Comparison of ENCODE assay signal across 13 mouse cellular contexts in genomic region chr3:87748431-87748830, GRCm38 (mm10). TPM values are rescaled to one million over a fixed set of nuclear protein-coding genes. Genes with fewer than 3 reads are reported as not detected.
DNase-seq lines count a peak whose midpoint lies in the region; ATAC-seq and TF ChIP-seq lines count a peak whose summit lies in the region.
"Had no signal": no experiment of that assay in that cellular context is flagged by ENCODE, and none has a peak within 500 bp of the region (broad histone marks: within the 10 kb centered on the region; RNA-seq: fewer than 3 reads in every experiment).

Gene Lrrc71 (minus strand): TSS chr3:87748625.

- WGBS in hindbrain, postnatal 0 days: 40% methylated on average over 13 of the region's 13 CpGs
- 49% methylated on average over 13 of the region's 13 CpGs for WGBS in hindbrain, embryonic 16.5 days
- 33% methylated on average over 13 of the region's 13 CpGs for WGBS in intestine, postnatal 0 days
- WGBS in limb, embryonic 13.5 days: 49% methylated on average over 13 of the region's 13 CpGs

- H3K4me1 ChIP-seq in hindbrain, postnatal 0 days (ENCODE audit: insufficient read depth, low read length): no peaks in the 10 kb centered on the region
- peaks cover 2% of the 10 kb centered on the region for H3K4me1 ChIP-seq in hindbrain, embryonic 16.5 days (ENCODE audit: control insufficient read depth, insufficient read depth, low read depth, low read length)
- peaks cover 5% of the 10 kb centered on the region; the same call in 1 of the 2 replicates for H3K4me1 ChIP-seq in intestine, postnatal 0 days (replicated peaks; ENCODE audit: control insufficient read depth, insufficient read depth, low read length)
- peaks cover 19% of the 10 kb centered on the region for H3K4me1 ChIP-seq in limb, embryonic 13.5 days

- no peak within 1 kb of the TSS for H3K9ac ChIP-seq in hindbrain, postnatal 0 days (replicated peaks; ENCODE audit: low read length)
- H3K9ac ChIP-seq in hindbrain, embryonic 16.5 days (ENCODE audit: low read depth, low read length): no peak within 1 kb of the TSS
- H3K9ac ChIP-seq in intestine, postnatal 0 days (ENCODE audit: low read depth, low read length): no peak within 1 kb of the TSS
- no peak within 1 kb of the TSS for H3K9ac ChIP-seq in limb, embryonic 13.5 days
- H3K9ac ChIP-seq: embryonic facial prominence, embryonic 15.5 days; neural tube, embryonic 12.5 days had no signal

- no peaks in the 10 kb centered on the region for H3K27me3 ChIP-seq in hindbrain, postnatal 0 days (ENCODE audit: insufficient read depth, low read length)
- no peaks in the 10 kb centered on the region for H3K27me3 ChIP-seq in hindbrain, embryonic 16.5 days (replicated peaks; ENCODE audit: control insufficient read depth, insufficient read depth, low read length)
- H3K27me3 ChIP-seq in intestine, postnatal 0 days (replicated peaks; ENCODE audit: control insufficient read depth, insufficient read depth, low read length): no peaks in the 10 kb centered on the region
- no peaks in the 10 kb centered on the region for H3K27me3 ChIP-seq in limb, embryonic 13.5 days
- H3K27me3 ChIP-seq: embryonic facial prominence, embryonic 15.5 days; neural tube, embryonic 12.5 days had no signal

- H3K4me2 ChIP-seq in hindbrain, postnatal 0 days (ENCODE audit: low read depth, low read length): no peak within 1 kb of the TSS
- no peak within 1 kb of the TSS for H3K4me2 ChIP-seq in hindbrain, embryonic 16.5 days (ENCODE audit: low read length)
- H3K4me2 ChIP-seq in intestine, postnatal 0 days (replicated peaks; ENCODE audit: low read depth): peak within 1 kb of the TSS; percentile 17
- H3K4me2 ChIP-seq in limb, embryonic 13.5 days (replicated peaks): no peak within 1 kb of the TSS
- H3K4me2 ChIP-seq: embryonic facial prominence, embryonic 15.5 days; neural tube, embryonic 12.5 days had no signal

- H3K4me3 ChIP-seq in hindbrain, postnatal 0 days (ENCODE audit: low read length): no peak within 1 kb of the TSS
- no peak within 1 kb of the TSS for H3K4me3 ChIP-seq in hindbrain, embryonic 16.5 days (ENCODE audit: low read length)
- no peak within 1 kb of the TSS for H3K4me3 ChIP-seq in intestine, postnatal 0 days (ENCODE audit: low read depth, low read length)
- H3K4me3 ChIP-seq in limb, embryonic 13.5 days: no peak within 1 kb of the TSS
- H3K4me3 ChIP-seq: embryonic facial prominence, embryonic 15.5 days; neural tube, embryonic 12.5 days had no signal

- H3K9me3 ChIP-seq in hindbrain, postnatal 0 days (ENCODE audit: low read length): no peaks in the 10 kb centered on the region
- H3K9me3 ChIP-seq in hindbrain, embryonic 16.5 days (ENCODE audit: control insufficient read depth, low read length): no peaks in the 10 kb centered on the region
- no peaks in the 10 kb centered on the region for H3K9me3 ChIP-seq in intestine, postnatal 0 days (ENCODE audit: control insufficient read depth)
- no peaks in the 10 kb centered on the region for H3K9me3 ChIP-seq in limb, embryonic 13.5 days
- H3K9me3 ChIP-seq: embryonic facial prominence, embryonic 15.5 days; neural tube, embryonic 12.5 days had no signal

- ATAC-seq in hindbrain, postnatal 0 days: peak; percentile 64
- ATAC-seq in hindbrain, embryonic 16.5 days: no peak
- no peak for ATAC-seq in intestine, postnatal 0 days
- ATAC-seq in limb, embryonic 13.5 days (ENCODE audit: low FRiP score, low read depth): 0 out of 2 replicates have a peak, but pooled peaks have one; percentile 12

- DNase-seq in hindbrain, postnatal 0 days (ENCODE audit: low spot score): peak; percentile 30
- DNase-seq in Muller cell, postnatal 12 days (ENCODE audit: inconsistent ontology term): peak; percentile 33
- no peak for DNase-seq in layer of hippocampus, adult 11-12 months (ENCODE audit: low spot score)
- DNase-seq in natural killer cell, adult 2 months (ENCODE audit: low spot score in 2 of 2): no peak
- no peak for DNase-seq in gastrocnemius, adult 8-10 months (ENCODE audit: low spot score in 2 of 2)
- DNase-seq: cerebellum, adult 11-12 months; right cerebral cortex, postnatal 4 days had no signal

- no peak within 1 kb of the TSS for H3K27ac ChIP-seq in hindbrain, postnatal 0 days
- H3K27ac ChIP-seq in hindbrain, embryonic 16.5 days (ENCODE audit: low read depth, low read length): no peak within 1 kb of the TSS
- H3K27ac ChIP-seq in intestine, postnatal 0 days (ENCODE audit: low read depth, low read length): no peak within 1 kb of the TSS
- no peak within 1 kb of the TSS for H3K27ac ChIP-seq in limb, embryonic 13.5 days
- H3K27ac ChIP-seq: embryonic facial prominence, embryonic 15.5 days; macrophage; neural tube, embryonic 12.5 days had no signal

- no peaks in the 10 kb centered on the region for H3K36me3 ChIP-seq in hindbrain, postnatal 0 days (ENCODE audit: insufficient read depth, low read length)
- H3K36me3 ChIP-seq in hindbrain, embryonic 16.5 days (ENCODE audit: control insufficient read depth, insufficient read depth, low read length): no peaks in the 10 kb centered on the region
- peaks cover 14% of the 10 kb centered on the region; the same call in 1 of the 2 replicates for H3K36me3 ChIP-seq in intestine, postnatal 0 days (ENCODE audit: control insufficient read depth, insufficient read depth)
- peaks cover 33% of the 10 kb centered on the region for H3K36me3 ChIP-seq in limb, embryonic 13.5 days
- H3K36me3 ChIP-seq: neural tube, embryonic 12.5 days had no signal

- no peak for TF ChIP-seq CTCF in hindbrain, postnatal 0 days (IDR thresholded peaks at IDR 0.05; ENCODE audit: low read depth)
- TF ChIP-seq CTCF in intestine, postnatal 0 days (IDR thresholded peaks at IDR 0.05; ENCODE audit: low read depth): no peak

RNA-seq across cellular contexts. Expression of gene Lrrc71, which starts in this region (rescaled TPM):
- total RNA-seq in hindbrain, postnatal 0 days (2014; rRNA removed): 0.40 and 4.4 TPM in 2 replicates
- polyA plus RNA-seq in hindbrain, postnatal 0 days (2015; fragmentation: Nextera tagmentation; extraction: Ambion mirVana): 0.77 and 1.2 TPM in 2 replicates
- polyA plus RNA-seq in hindbrain, embryonic 16.5 days (2015; fragmentation: Nextera tagmentation; extraction: Ambion mirVana): 0.67 and 0.80 TPM in 2 replicates
- 0.23 and 0.34 TPM in 2 replicates for polyA plus RNA-seq in intestine, postnatal 0 days (2015; fragmentation: Nextera tagmentation; extraction: Ambion mirVana)
- 0.36 and 0.61 TPM in 2 replicates for polyA plus RNA-seq in limb, embryonic 13.5 days (2015; fragmentation: Nextera tagmentation; extraction: Ambion mirVana)
- under 1 TPM in 1 of 4 experiments, not detected in 3; 0.68 TPM for total RNA-seq in gastrocnemius, adult 8-10 months (2022)

Comparison
In these comparisons a context has a peak if more than half of its experiments do, and no peak if none do; other contexts are left out.
1. Peak in ATAC-seq in limb, embryonic 13.5 days; RNA of the gene not detected or under 1 TPM.
2. DNase-seq: peak in hindbrain, postnatal 0 days (single experiment) and Muller cell, postnatal 12 days (single experiment); none in layer of hippocampus, adult 11-12 months (single experiment), natural killer cell, adult 2 months (0 of 2) and gastrocnemius, adult 8-10 months (0 of 2).